Mouse (Mus musculus) liver, postnatal 0 days (tissue): ENCODE results near the gene Ndufs7. TPM values are rescaled to one million over a fixed set of nuclear protein-coding genes. Genes with fewer than 3 reads are reported as not detected.
A peak's percentile ranks its signal among the peaks of the same experiment; 100 is the strongest.

Experiments
- ATAC-seq: fragments of 200-750 bp; cut with Nextera tagmentation; 2 replicates; pipeline ENCODE4 v1.8.0; 2017; ENCODE audit warnings: mild to moderate bottlenecking, moderate library complexity
- DNase-seq: peaks from one replicate; pipeline ENCODE4 v3.0.0-alpha.2; 2016
- H3K27ac ChIP-seq: fragments of 300-500 bp; sonication (generic); 2 replicates; pipeline ENCODE4 v1.5.1; 2014; ENCODE audit warnings: antibody characterized with exemption, moderate library complexity, mild to moderate bottlenecking, low read depth
- H3K27me3 ChIP-seq: fragments of 300-500 bp; sonication (generic); 2 replicates; pipeline ENCODE4 v1.6.1; 2014; ENCODE audit warnings: low read length, control low read depth, mixed read lengths; ENCODE audit not compliant: insufficient read depth
- H3K36me3 ChIP-seq: fragments of 300-500 bp; sonication (generic); replicated peaks from 2 replicates; pipeline ENCODE4 v1.6.1; 2014; ENCODE audit warnings: mild to moderate bottlenecking, control low read depth, low read length, moderate library complexity, mixed read lengths; ENCODE audit not compliant: insufficient read depth
- H3K4me1 ChIP-seq: fragments of 300-500 bp; sonication (generic); 2 replicates; pipeline ENCODE4 v1.6.1; 2014; ENCODE audit warnings: antibody characterized with exemption, mild to moderate bottlenecking, control low read depth; ENCODE audit not compliant: insufficient read depth
- H3K4me2 ChIP-seq: fragments of 300-500 bp; sonication (generic); 2 replicates; pipeline ENCODE4 v1.6.1; 2014; ENCODE audit warnings: low read depth, mild to moderate bottlenecking, low read length, moderate library complexity, mixed read lengths
- H3K4me3 ChIP-seq: fragments of 300-500 bp; sonication (generic); 2 replicates; pipeline ENCODE4 v1.5.1; 2014; ENCODE audit warnings: low read depth, low read length
- H3K9ac ChIP-seq: fragments of 300-500 bp; sonication (generic); replicated peaks from 2 replicates; pipeline ENCODE4 v1.6.1; 2014; ENCODE audit warnings: mild to moderate bottlenecking, moderate library complexity
- H3K9me3 ChIP-seq: fragments of 300-500 bp; sonication (generic); 2 replicates; pipeline ENCODE4 v1.6.1; 2016; ENCODE audit warnings: mild to moderate bottlenecking, control low read depth, low read length, mixed read lengths
- CTCF ChIP-seq: sonication (generic); IDR thresholded peaks from 2 replicates; pipeline ENCODE4 v1.5.1; 2016; ENCODE audit warnings: antibody characterized with exemption, low read depth
- EP300 ChIP-seq: IDR thresholded peaks from 2 replicates; pipeline ENCODE4 v1.6.1; 2016; ENCODE audit warnings: antibody characterized with exemption, low read depth, mild to moderate bottlenecking
- WGBS: fragments of 180-500 bp; shearing (Covaris S2); extraction: QIAGEN DNeasy Blood & Tissue Kit; methylation state at CpG from one replicate; pipeline ENCODE4 v1.1.7; 2014; ENCODE audit not compliant: insufficient replicate concordance; 5-methylcytosine and 5-hydroxymethylcytosine counted together
- polyA plus RNA-seq: library from polyadenylated mRNA; unstranded; fragments of >200 nt; fragmentation: Nextera tagmentation; extraction: Ambion mirVana; gene quantifications from 2 replicates; pipeline ENCODE4 v1.2.1, GENCODE M21; 2015

Ndufs7 gene
- polyA plus RNA-seq, 1 experiment from 2014 or later = 321 TPM

DNA sequence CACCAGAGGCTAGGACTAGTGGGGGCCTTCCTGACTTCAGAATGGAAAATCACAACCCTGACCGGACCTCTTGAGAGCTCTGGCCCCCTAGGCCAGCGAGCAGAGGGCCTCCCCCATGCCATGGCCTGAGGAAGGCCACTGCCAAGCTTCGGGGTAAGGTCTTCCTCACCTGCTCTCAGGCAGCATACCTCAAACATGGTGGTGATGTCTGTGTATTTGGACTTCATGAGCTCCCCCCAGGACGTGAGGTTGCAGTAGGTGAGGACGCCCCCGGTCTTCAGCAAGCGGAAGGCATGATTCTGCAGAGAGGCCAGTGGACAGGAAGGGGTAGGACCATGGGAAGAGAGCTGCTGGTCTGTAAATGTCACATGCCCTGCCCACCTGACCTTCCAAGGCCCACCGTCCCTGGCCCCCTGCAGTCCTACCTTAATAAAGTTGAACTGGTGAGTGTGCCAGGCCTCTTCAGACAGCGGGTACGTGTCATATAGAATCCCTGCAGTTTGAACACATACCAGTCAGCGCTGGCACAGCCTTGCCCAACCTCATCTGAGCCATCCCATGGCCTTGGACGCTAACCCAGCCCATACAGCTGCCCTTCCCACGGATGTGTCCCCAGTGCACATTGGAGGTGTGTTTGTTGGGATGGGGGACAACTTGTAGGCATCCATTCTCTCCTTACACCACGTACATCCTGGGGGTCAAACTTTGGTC, 10.0 kb downstream of the Ndufs7 start:
- Histone ChIP-seq H3K36me3 (peaks cover 38% of the 10 kb centered on the region), H3K4me3 (peak overlapping the region; percentile 54; the same call in 1 of the 2 replicates), H3K4me2 (peak overlapping the region; percentile 89), H3K27ac (peak overlapping the region; percentile 67), H3K9me3 (no peaks in the 10 kb centered on the region), H3K9ac (peak overlapping the region; percentile 58; the same call in 1 of the 2 replicates), H3K4me1 (peaks cover 32% of the 10 kb centered on the region), H3K27me3 (no peaks in the 10 kb centered on the region)
- DNase-seq (no peak), ATAC-seq (no peak)
- WGBS = 82% methylated on average over 14 of the region's 14 CpGs
- no peak for TF ChIP-seq CTCF
- no peak for TF ChIP-seq EP300

DNA sequence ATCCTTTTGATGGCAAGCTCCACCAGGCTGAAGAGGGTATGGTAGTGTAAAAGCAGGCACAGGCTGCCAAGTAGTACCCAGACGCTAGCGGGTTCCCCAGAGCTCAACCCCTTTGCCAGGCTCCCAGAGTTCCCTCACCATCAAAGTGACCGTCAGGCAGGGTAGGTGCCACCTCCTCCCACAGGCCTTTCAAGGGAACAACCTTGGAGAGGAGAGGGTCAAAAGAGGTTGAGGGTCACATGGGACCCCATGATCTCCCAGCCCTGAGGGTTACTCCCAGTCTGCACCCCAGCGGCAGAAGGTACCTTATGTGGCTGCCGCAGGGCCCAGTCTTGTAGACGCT, 10.5 kb downstream of the Ndufs7 start:
- ATAC-seq = no peak

GRCm38 (mm10) chr10:80259861-80260641, 11.1 kb downstream of the Ndufs7 start:
- peaks cover 32% of the 10 kb centered on the region for H3K4me1 ChIP-seq
- ATAC-seq = 0 out of 2 replicates have a peak, but pooled peaks have one; percentile 1
- TF ChIP-seq EP300 (no peak), CTCF (no peak)
- peaks cover 28% of the 10 kb centered on the region for H3K36me3 ChIP-seq
- no peaks in the 10 kb centered on the region for H3K9me3 ChIP-seq
- H3K9ac ChIP-seq = peak overlapping the region; percentile 58
- 14% methylated on average over 19 of the region's 19 CpGs for WGBS
- no peaks in the 10 kb centered on the region for H3K27me3 ChIP-seq
- peak overlapping the region; percentile 89 for H3K4me2 ChIP-seq
- DNase-seq = peak; percentile 80
- peak overlapping the region; percentile 97 for H3K27ac ChIP-seq
- H3K4me3 ChIP-seq = peak overlapping the region; percentile 54

More for the DNA sequence above, 10.5 kb downstream of the Ndufs7 start:
- no peak for TF ChIP-seq EP300
- TF ChIP-seq CTCF = no peak
- H3K4me3 ChIP-seq = peak overlapping the region; percentile 54
- peak overlapping the region; percentile 67 for H3K27ac ChIP-seq
- WGBS = 73% methylated on average over 6 of the region's 6 CpGs
- no peak for DNase-seq
- H3K4me1 ChIP-seq = peaks cover 32% of the 10 kb centered on the region
- H3K9ac ChIP-seq = peak overlapping the region; percentile 58
- no peaks in the 10 kb centered on the region for H3K9me3 ChIP-seq
- peak overlapping the region; percentile 89 for H3K4me2 ChIP-seq
- H3K36me3 ChIP-seq = peaks cover 33% of the 10 kb centered on the region
- H3K27me3 ChIP-seq = no peaks in the 10 kb centered on the region

DNA sequence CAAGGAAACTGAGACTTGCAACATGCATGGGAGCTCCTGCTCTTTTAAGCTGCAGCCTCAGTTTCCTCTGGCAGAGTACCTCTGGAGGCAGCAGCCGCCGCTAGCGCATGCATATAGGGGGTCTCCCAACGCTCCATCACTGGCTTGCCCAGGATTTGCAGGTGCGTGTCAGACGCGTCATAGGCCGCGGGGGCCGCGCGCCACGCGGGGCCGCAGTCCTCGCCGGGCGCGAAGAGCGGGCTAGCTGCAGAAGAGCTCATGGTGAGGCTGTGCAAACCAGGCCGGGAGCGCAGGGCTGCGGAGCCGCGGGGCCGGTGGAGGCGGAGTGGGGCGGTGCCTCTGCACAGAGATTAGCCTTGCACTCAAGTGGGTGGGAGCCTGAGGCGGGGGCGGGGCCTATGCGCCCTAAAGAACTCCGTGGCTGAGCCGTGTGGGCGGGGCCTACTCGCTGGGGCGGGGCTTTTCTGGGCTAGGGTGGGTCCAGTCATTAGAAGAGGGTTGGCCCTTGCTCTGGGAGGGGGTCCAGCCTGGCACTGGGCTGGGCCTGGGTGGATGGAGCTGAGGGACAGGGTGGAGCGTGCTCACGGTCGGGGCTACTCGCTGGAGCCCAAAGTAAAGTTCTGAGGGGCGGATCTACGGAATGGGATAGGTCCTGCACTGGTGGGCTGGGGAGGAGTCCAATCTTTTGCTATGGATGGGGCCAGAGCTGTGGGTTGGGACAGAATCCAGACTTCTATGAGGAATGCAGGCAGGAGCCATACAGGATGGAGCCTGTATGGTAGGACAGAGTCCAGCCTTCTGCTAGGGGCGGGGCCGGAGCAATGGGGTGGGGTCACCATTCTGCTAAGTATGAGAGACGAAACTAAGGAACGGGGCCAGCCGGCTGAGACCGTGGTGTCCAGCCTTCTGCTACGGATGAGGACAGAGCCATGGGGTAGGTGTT, 12.0 kb downstream of the Ndufs7 start, which contains the start of the genes Gamt and Dazap1:
TSS of gene Gamt (minus strand) at position 371 of the 943 bp plus-strand sequence.
TSS of gene Dazap1 (plus strand) at position 845 of the 943 bp plus-strand sequence.
- Histone ChIP-seq H3K4me3 (peak within 1 kb of the TSS; percentile 54), H3K4me2 (peak within 1 kb of the TSS; percentile 89), H3K36me3 (peaks cover 19% of the 10 kb centered on the region), H3K9me3 (no peaks in the 10 kb centered on the region), H3K27me3 (no peaks in the 10 kb centered on the region), H3K9ac (peak within 1 kb of the TSS; percentile 61), H3K27ac (peak within 1 kb of the TSS; percentile 97), H3K4me1 (peaks cover 37% of the 10 kb centered on the region)
- ATAC-seq (peak; percentile 74), DNase-seq (peak; percentile 99)
- no peak for TF ChIP-seq CTCF
- 0 out of 2 replicates have a peak, but pooled peaks have one; percentile 32 for TF ChIP-seq EP300
- under 1% methylated on average over 49 of the region's 49 CpGs for WGBS

DNA sequence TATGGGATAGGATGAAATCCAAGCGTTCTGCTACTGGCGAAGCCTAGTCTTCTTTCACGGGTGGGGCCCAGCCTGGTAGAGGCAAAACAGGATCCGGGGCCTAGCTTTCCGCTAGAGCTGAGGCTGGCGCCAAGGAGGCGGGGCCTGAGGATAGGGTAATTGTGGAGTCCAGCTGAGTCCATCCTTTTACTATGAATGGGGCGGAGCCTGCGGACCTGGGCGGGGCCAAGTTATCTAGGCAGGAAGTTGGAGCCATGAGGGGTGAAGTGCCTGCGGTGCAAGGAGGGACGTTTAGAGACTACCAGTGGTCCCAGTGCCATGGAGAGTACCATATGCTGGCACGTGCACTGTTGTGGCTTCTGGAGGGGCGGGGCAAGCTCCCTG, 12.7 kb downstream of the Ndufs7 start:
- under 1% methylated on average over 14 of the region's 14 CpGs for WGBS
- H3K4me3 ChIP-seq = peak overlapping the region; percentile 54
- peaks cover 43% of the 10 kb centered on the region for H3K4me1 ChIP-seq
- no peak for TF ChIP-seq CTCF
- TF ChIP-seq EP300 = no peak
- peak overlapping the region; percentile 61 for H3K9ac ChIP-seq
- H3K27me3 ChIP-seq = no peaks in the 10 kb centered on the region
- H3K9me3 ChIP-seq = no peaks in the 10 kb centered on the region
- peak overlapping the region; percentile 89 for H3K4me2 ChIP-seq
- peak overlapping the region; percentile 97 for H3K27ac ChIP-seq
- DNase-seq (peak; percentile 98), ATAC-seq (peak; percentile 62)
- peaks cover 15% of the 10 kb centered on the region for H3K36me3 ChIP-seq
